Mouse (Mus musculus): ENCODE results near the gene Krt28. TPM values are rescaled to one million over a fixed set of nuclear protein-coding genes. Genes with fewer than 3 reads are reported as not detected.

Krt28 gene
- polyA plus RNA-seq (2015; fragmentation: Nextera tagmentation; extraction: Ambion mirVana) = 0.43 and 0.47 TPM in 2 replicates

- H3K9ac ChIP-seq = no peak within 1 kb of the TSS
- WGBS = 81% methylated on average over 13 of the region's 13 CpGs
Measured at GRCm38 (mm10) chr11:99374803-99375202, at the start of gene Krt28. Gene Krt28, minus strand, starts transcription at chr11:99374903.

GRCm38 (mm10) chr11:99422159-99422558, 47.5 kb upstream of the Krt28 start, which contains the start of gene Krt12:
Gene Krt12, minus strand, starts transcription at chr11:99422259.
- peaks cover 7% of the 10 kb centered on the region; the same call in 1 of the 2 replicates for H3K27me3 ChIP-seq
- H3K27ac ChIP-seq = no peak within 1 kb of the TSS
- H3K4me3 ChIP-seq = no peak within 1 kb of the TSS
- no peaks in the 10 kb centered on the region for H3K36me3 ChIP-seq
- 87% methylated on average over 10 of the region's 10 CpGs for WGBS
- H3K9ac ChIP-seq = no peak within 1 kb of the TSS
- H3K4me1 ChIP-seq (replicated peaks) = no peaks in the 10 kb centered on the region
- no peak within 1 kb of the TSS for H3K4me2 ChIP-seq
- ATAC-seq (ENCODE audit: low FRiP score) = no peak
- H3K9me3 ChIP-seq = no peaks in the 10 kb centered on the region

More at GRCm38 (mm10) chr11:99374803-99375202, at the start of gene Krt28:
- peaks cover 10% of the 10 kb centered on the region; the same call in 1 of the 2 replicates for H3K27me3 ChIP-seq
- no peaks in the 10 kb centered on the region for H3K36me3 ChIP-seq
- H3K4me3 ChIP-seq = no peak within 1 kb of the TSS
- H3K4me2 ChIP-seq = no peak within 1 kb of the TSS
- H3K9me3 ChIP-seq = no peaks in the 10 kb centered on the region
- no peaks in the 10 kb centered on the region for H3K4me1 ChIP-seq (replicated peaks)
- H3K27ac ChIP-seq = no peak within 1 kb of the TSS
- ATAC-seq (ENCODE audit: low FRiP score) = no peak

GRCm38 (mm10) chr11:99420586-99420985, 45.9 kb upstream of the Krt28 start:
- Histone ChIP-seq H3K27ac (no peak overlapping the region), H3K4me2 (no peak overlapping the region), H3K9ac (no peak overlapping the region), H3K36me3 (no peaks in the 10 kb centered on the region), H3K9me3 (no peaks in the 10 kb centered on the region), H3K4me1 (replicated peaks) (no peaks in the 10 kb centered on the region), H3K4me3 (no peak overlapping the region), H3K27me3 (peaks cover 7% of the 10 kb centered on the region; the same call in 1 of the 2 replicates)
- no peak for ATAC-seq (ENCODE audit: low FRiP score)
- WGBS = 59% methylated on average over 10 of the region's 10 CpGs

DNA sequence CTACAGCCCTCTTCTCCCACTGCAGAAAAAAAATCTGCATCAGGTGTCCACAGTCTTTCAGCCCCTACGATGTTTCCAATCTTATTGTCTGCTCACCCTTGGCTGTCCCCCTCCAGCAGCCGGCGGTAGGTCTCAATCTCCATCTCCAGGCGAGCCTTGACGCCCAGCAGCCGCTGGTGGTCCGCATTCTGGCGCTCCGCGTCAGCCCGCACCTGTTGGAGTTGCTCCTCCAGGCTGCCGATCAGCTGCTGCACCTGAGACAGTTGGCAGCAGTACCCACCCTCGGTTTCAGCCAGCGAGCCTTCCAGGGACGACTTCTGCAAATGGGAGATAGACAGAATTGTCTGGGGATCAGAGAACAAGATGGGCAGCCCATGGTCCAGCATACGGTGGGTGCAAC, 43.1 kb upstream of the Krt28 start:
- H3K4me1 ChIP-seq (replicated peaks) = no peaks in the 10 kb centered on the region
- ATAC-seq (ENCODE audit: low FRiP score) = no peak
- H3K9me3 ChIP-seq = no peaks in the 10 kb centered on the region
- no peak overlapping the region for H3K4me3 ChIP-seq
- H3K9ac ChIP-seq = no peak overlapping the region
- H3K4me2 ChIP-seq = no peak overlapping the region
- no peak overlapping the region for H3K27ac ChIP-seq
- no peaks in the 10 kb centered on the region for H3K36me3 ChIP-seq
- H3K27me3 ChIP-seq = peaks cover 7% of the 10 kb centered on the region; the same call in 1 of the 2 replicates
- WGBS = 69% methylated on average over 16 of the region's 16 CpGs

GRCm38 (mm10) chr11:99416902-99417301, 42.2 kb upstream of the Krt28 start:
- Histone ChIP-seq H3K4me1 (replicated peaks) (no peaks in the 10 kb centered on the region), H3K4me2 (no peak overlapping the region), H3K4me3 (no peak overlapping the region), H3K9me3 (no peaks in the 10 kb centered on the region), H3K36me3 (no peaks in the 10 kb centered on the region), H3K27ac (no peak overlapping the region), H3K9ac (no peak overlapping the region), H3K27me3 (peaks cover 7% of the 10 kb centered on the region; the same call in 1 of the 2 replicates)
- WGBS = 81% methylated on average over 13 of the region's 13 CpGs
- no peak for ATAC-seq (ENCODE audit: low FRiP score)

GRCm38 (mm10) chr11:99414463-99415147, 39.9 kb upstream of the Krt28 start:
- Histone ChIP-seq H3K9ac (no peak overlapping the region), H3K4me1 (replicated peaks) (no peaks in the 10 kb centered on the region), H3K4me3 (no peak overlapping the region), H3K9me3 (no peaks in the 10 kb centered on the region), H3K36me3 (no peaks in the 10 kb centered on the region), H3K27me3 (peaks cover 7% of the 10 kb centered on the region; the same call in 1 of the 2 replicates), H3K4me2 (no peak overlapping the region), H3K27ac (no peak overlapping the region)
- no peak for ATAC-seq (ENCODE audit: low FRiP score)
- 89% methylated on average over 13 of the region's 13 CpGs for WGBS

- WGBS = 20% methylated on average over 6 of the region's 6 CpGs
- ATAC-seq (ENCODE audit: low FRiP score) = no peak
Measured at GRCm38 (mm10) chr11:99413247-99413646, 38.5 kb upstream of the Krt28 start.

GRCm38 (mm10) chr11:99406186-99406585, 31.5 kb upstream of the Krt28 start:
- Histone ChIP-seq H3K9ac (no peak overlapping the region), H3K4me2 (no peak overlapping the region), H3K36me3 (no peaks in the 10 kb centered on the region), H3K4me3 (no peak overlapping the region), H3K27me3 (no peaks in the 10 kb centered on the region), H3K9me3 (no peaks in the 10 kb centered on the region), H3K4me1 (replicated peaks) (no peaks in the 10 kb centered on the region), H3K27ac (no peak overlapping the region)
- ATAC-seq (ENCODE audit: low FRiP score) = no peak
- 82% methylated on average over 10 of the region's 10 CpGs for WGBS

More at GRCm38 (mm10) chr11:99413247-99413646, 38.5 kb upstream of the Krt28 start:
- Histone ChIP-seq H3K9me3 (no peaks in the 10 kb centered on the region), H3K4me1 (replicated peaks) (no peaks in the 10 kb centered on the region), H3K4me2 (no peak overlapping the region), H3K9ac (no peak overlapping the region), H3K27ac (no peak overlapping the region), H3K36me3 (no peaks in the 10 kb centered on the region), H3K4me3 (no peak overlapping the region), H3K27me3 (peaks cover 4% of the 10 kb centered on the region; the same call in 1 of the 2 replicates)

GRCm38 (mm10) chr11:99399956-99400549, 25.4 kb upstream of the Krt28 start:
- no peaks in the 10 kb centered on the region; the same call in 1 of the 2 replicates for H3K4me1 ChIP-seq (replicated peaks)
- no peak for ATAC-seq (ENCODE audit: low FRiP score)
- H3K4me3 ChIP-seq = no peak overlapping the region
- WGBS = 89% methylated on average over 13 of the region's 13 CpGs
- no peaks in the 10 kb centered on the region for H3K36me3 ChIP-seq
- no peak overlapping the region for H3K9ac ChIP-seq
- H3K27ac ChIP-seq = no peak overlapping the region
- peaks cover 24% of the 10 kb centered on the region for H3K27me3 ChIP-seq
- H3K4me2 ChIP-seq = no peak overlapping the region
- no peaks in the 10 kb centered on the region for H3K9me3 ChIP-seq

DNA sequence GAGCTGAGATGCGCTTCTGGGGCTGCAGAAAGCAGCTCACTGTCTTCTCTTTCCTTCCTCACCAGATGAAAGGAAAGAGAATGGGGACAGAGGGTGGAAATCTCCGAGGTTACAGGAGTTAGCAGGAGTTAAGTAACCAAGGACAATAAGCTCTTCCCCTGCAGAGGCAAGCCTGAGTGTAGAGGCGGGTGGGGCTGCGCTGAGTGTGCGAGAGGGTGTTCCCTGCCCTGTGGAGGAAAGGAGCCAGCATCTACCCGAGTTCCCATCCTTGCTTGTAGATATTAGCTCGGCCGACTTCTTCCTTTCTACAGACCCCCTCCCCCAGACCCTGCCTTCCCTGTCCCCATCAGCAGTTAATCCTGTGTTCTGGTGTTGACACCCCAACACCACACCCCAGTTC, 24.1 kb upstream of the Krt28 start:
- ATAC-seq (ENCODE audit: low FRiP score) = no peak
- no peak overlapping the region for H3K4me2 ChIP-seq
- no peaks in the 10 kb centered on the region for H3K9me3 ChIP-seq
- no peaks in the 10 kb centered on the region for H3K36me3 ChIP-seq
- H3K4me1 ChIP-seq (replicated peaks) = no peaks in the 10 kb centered on the region; the same call in 1 of the 2 replicates
- WGBS = 78% methylated on average over 8 of the region's 8 CpGs
- no peak overlapping the region for H3K9ac ChIP-seq
- no peak overlapping the region for H3K27ac ChIP-seq
- H3K27me3 ChIP-seq = peaks cover 24% of the 10 kb centered on the region
- H3K4me3 ChIP-seq = no peak overlapping the region

DNA sequence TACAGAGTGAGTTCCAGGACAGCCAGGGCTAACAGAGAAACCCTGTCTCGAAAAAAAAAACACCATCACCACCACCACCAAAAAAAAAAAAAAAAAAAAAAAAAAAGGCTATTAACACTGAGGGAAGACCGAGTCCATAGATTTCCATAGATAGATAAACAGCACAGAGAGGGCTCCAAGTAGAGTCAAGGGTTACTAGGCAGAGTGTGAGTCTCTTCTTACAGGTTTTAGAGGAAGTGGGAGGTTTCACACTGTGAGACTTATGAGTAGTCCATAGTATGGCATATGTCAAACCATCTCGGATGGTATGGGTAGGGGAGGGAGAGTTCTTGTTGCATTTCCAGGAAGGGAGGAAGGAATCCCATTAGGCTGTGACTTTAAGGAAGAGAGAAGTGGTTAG, 23.4 kb upstream of the Krt28 start:
- no peak overlapping the region for H3K9ac ChIP-seq
- H3K27ac ChIP-seq = no peak overlapping the region
- H3K36me3 ChIP-seq = no peaks in the 10 kb centered on the region
- H3K4me3 ChIP-seq = no peak overlapping the region
- no peaks in the 10 kb centered on the region; the same call in 1 of the 2 replicates for H3K4me1 ChIP-seq (replicated peaks)
- no peak overlapping the region for H3K4me2 ChIP-seq
- H3K9me3 ChIP-seq = no peaks in the 10 kb centered on the region
- peaks cover 24% of the 10 kb centered on the region for H3K27me3 ChIP-seq
- ATAC-seq (ENCODE audit: low FRiP score) = no peak
- WGBS = 76% methylated on average over 3 of the region's 3 CpGs

GRCm38 (mm10) chr11:99396661-99397060, 22.0 kb upstream of the Krt28 start:
- Histone ChIP-seq H3K27me3 (peaks cover 24% of the 10 kb centered on the region), H3K4me3 (no peak overlapping the region), H3K4me2 (no peak overlapping the region), H3K36me3 (no peaks in the 10 kb centered on the region), H3K9ac (no peak overlapping the region), H3K9me3 (no peaks in the 10 kb centered on the region), H3K4me1 (replicated peaks) (no peaks in the 10 kb centered on the region; the same call in 1 of the 2 replicates), H3K27ac (no peak overlapping the region)
- ATAC-seq (ENCODE audit: low FRiP score) = no peak
- 92% methylated on average over 2 of the region's 2 CpGs for WGBS

Data from hindbrain, embryonic 13.5 days (tissue).